Mouse (Mus musculus) stomach, postnatal 0 days (tissue): Measurements from ENCODE around the gene Ednrb. TPM values are rescaled to one million over a fixed set of nuclear protein-coding genes. Genes with fewer than 3 reads are reported as not detected.

Source experiments
- ATAC-seq: fragments of 200-750 bp; cut with Nextera tagmentation; 2 replicates; pipeline ENCODE4 v1.8.0; 2017; ENCODE audit not compliant: low FRiP score, low TSS enrichment
- DNase-seq: peaks from one replicate; pipeline ENCODE4 v3.0.0-alpha.2; 2016; ENCODE audit warnings: low spot score
- H3K27ac ChIP-seq: fragments of 300-500 bp; sonication (generic); replicated peaks from 2 replicates; pipeline ENCODE4 v1.5.1; 2014; ENCODE audit warnings: mild to moderate bottlenecking, control low read depth
- H3K27me3 ChIP-seq: fragments of 300-500 bp; sonication (generic); 2 replicates; pipeline ENCODE4 v1.6.1; 2014; ENCODE audit warnings: low read length; ENCODE audit not compliant: control insufficient read depth, insufficient read depth
- H3K36me3 ChIP-seq: fragments of 300-500 bp; sonication (generic); 2 replicates; pipeline ENCODE4 v1.6.1; 2014; ENCODE audit warnings: low read length, mixed read lengths; ENCODE audit not compliant: control insufficient read depth, insufficient read depth
- H3K4me1 ChIP-seq: fragments of 300-500 bp; sonication (generic); replicated peaks from 2 replicates; pipeline ENCODE4 v1.6.1; 2014; ENCODE audit warnings: antibody characterized with exemption; ENCODE audit not compliant: control insufficient read depth, insufficient read depth
- H3K4me2 ChIP-seq: fragments of 300-500 bp; sonication (generic); replicated peaks from 2 replicates; pipeline ENCODE4 v1.6.1; 2014; ENCODE audit warnings: low read depth, mild to moderate bottlenecking, control low read depth, moderate library complexity
- H3K4me3 ChIP-seq: fragments of 300-500 bp; sonication (generic); 2 replicates; pipeline ENCODE4 v1.5.1; 2014; ENCODE audit warnings: low read depth, low read length, control low read depth
- H3K9ac ChIP-seq: fragments of 300-500 bp; sonication (generic); 2 replicates; pipeline ENCODE4 v1.6.1; 2014; ENCODE audit warnings: mild to moderate bottlenecking, low read length, control low read depth, mixed read lengths
- H3K9me3 ChIP-seq: fragments of 300-500 bp; sonication (generic); 2 replicates; pipeline ENCODE4 v1.6.1; 2016; ENCODE audit warnings: low read length; ENCODE audit not compliant: control insufficient read depth
- CTCF ChIP-seq: IDR thresholded peaks from 2 replicates; pipeline ENCODE4 v1.5.1; 2016; ENCODE audit warnings: antibody characterized with exemption, low read depth, mild to moderate bottlenecking, moderate library complexity
- EP300 ChIP-seq: optimal IDR thresholded peaks from 2 replicates; pipeline ENCODE3; 2016; ENCODE audit warnings: antibody characterized with exemption
- WGBS: fragments of 180-500 bp; shearing (Covaris S2); extraction: QIAGEN DNeasy Blood & Tissue Kit; methylation state at CpG from one replicate; pipeline ENCODE4 v1.1.7; 2014; 5-methylcytosine and 5-hydroxymethylcytosine counted together
- polyA plus RNA-seq: library from polyadenylated mRNA; unstranded; fragments of >200 nt; fragmentation: Nextera tagmentation; extraction: Ambion mirVana; gene quantifications from 2 replicates; pipeline ENCODE4 v1.2.1, GENCODE M21; 2015

The Ednrb gene
- 43.8 and 53.7 TPM in 2 replicates for polyA plus RNA-seq

DNA sequence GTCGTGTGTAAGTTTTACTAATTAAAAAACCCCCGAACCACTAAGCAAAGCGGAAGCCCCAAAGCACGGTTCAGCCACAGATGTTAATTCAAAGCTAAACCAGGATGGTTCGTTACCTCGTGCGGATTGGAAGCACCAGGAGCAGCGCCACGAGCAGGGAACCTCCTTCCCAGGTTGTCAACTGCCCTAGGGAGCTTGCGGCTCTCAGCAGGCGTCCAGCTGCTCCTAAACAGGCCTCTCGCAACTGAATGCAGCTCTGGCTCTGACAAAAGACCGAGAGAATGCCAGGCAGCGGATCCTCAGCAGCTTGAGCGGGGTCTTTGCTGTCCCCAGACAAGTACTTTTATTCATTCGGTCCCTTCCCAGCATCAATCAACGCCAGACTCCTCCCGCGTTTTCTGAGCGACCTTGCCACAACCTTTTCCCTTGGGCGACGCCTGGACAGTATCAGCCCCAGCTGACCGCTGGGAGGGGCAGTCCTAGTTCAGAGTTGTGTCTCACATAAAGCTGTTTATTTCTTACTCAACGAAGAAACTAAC lies at the start of gene Ednrb:
Ednrb (minus strand) TSS at position 392 of the 539 bp plus-strand sequence.
- peak; percentile 39 for DNase-seq
- no peaks in the 10 kb centered on the region for H3K9me3 ChIP-seq
- H3K36me3 ChIP-seq: no peaks in the 10 kb centered on the region
- TF ChIP-seq CTCF (peak; percentile 39; the same call in 1 of the 2 replicates), EP300 (no peak)
- no peaks in the 10 kb centered on the region; the same call in 1 of the 2 replicates for H3K4me1 ChIP-seq
- peak within 1 kb of the TSS; percentile 83 for H3K27ac ChIP-seq
- 3% methylated on average over 24 of the region's 24 CpGs for whole genome bisulfite sequencing
- peak; percentile 59; the same call in 1 of the 2 replicates for ATAC-seq
- peak within 1 kb of the TSS; percentile 65 for H3K9ac ChIP-seq
- peak within 1 kb of the TSS; percentile 51 for H3K4me3 ChIP-seq
- peak within 1 kb of the TSS; percentile 71 for H3K4me2 ChIP-seq
- H3K27me3 ChIP-seq: no peaks in the 10 kb centered on the region

DNA sequence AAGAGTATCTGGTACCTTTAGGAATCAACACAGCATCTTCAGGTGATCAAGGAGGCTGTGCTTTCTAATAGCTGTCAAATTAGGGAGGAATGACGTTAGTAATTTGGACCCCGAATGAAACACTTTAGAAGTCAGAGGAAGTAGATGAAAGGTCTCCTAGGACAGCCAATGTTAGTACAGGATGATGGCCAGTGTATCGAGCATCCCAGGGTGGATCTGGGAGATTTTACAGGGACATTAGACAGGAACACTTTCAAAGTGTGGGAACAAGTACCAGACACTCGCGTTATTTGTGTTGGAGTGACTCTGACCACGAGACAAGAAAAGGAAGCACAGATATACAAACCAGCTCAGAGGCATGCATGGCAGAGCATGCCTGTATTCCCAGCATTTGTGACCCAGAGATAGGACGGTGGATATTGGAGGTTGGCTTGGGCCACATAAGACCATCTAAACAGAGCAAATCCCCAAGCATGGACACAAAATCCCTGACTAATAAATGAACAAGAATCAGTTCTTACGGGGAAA lies 48.3 kb upstream of the Ednrb start:
- 72% methylated on average over 8 of the region's 8 CpGs for WGBS
- Histone ChIP-seq H3K9me3 (no peaks in the 10 kb centered on the region), H3K27me3 (no peaks in the 10 kb centered on the region), H3K4me2 (no peak overlapping the region), H3K36me3 (no peaks in the 10 kb centered on the region), H3K4me1 (no peaks in the 10 kb centered on the region), H3K27ac (no peak overlapping the region), H3K4me3 (no peak overlapping the region), H3K9ac (no peak overlapping the region)
- ATAC-seq (no peak), DNase-seq (no peak)
- TF ChIP-seq EP300 (no peak), CTCF (no peak)

DNA sequence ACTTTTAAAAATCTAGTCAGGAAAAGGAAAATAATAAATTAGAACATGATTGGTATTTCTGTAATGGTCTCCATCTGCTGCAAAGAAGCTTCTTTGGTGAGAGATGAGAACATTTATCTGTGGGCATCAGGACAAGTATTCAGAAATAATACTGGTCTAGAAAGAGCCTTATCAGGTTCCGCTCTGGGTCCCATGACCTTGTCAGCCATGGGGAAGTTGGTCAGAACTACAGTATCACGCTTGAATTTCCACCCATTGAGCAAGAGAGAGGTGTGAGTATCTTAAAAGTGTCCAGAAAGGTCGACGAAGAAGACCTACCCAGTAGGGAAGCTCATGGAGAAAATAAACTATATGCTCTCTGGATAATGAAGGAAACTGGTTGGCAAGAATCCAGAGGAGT lies 46.6 kb upstream of the Ednrb start:
- DNase-seq (no peak), ATAC-seq (no peak)
- Histone ChIP-seq H3K9ac (no peak overlapping the region), H3K9me3 (no peaks in the 10 kb centered on the region), H3K4me1 (no peaks in the 10 kb centered on the region), H3K27ac (no peak overlapping the region), H3K36me3 (no peaks in the 10 kb centered on the region), H3K4me3 (no peak overlapping the region), H3K27me3 (no peaks in the 10 kb centered on the region), H3K4me2 (no peak overlapping the region)
- no peak for TF ChIP-seq CTCF
- TF ChIP-seq EP300: no peak
- WGBS: 82% methylated on average over 4 of the region's 4 CpGs

GRCm38 (mm10) chr14:103884892-103885575 lies 40.8 kb upstream of the Ednrb start:
- TF ChIP-seq CTCF (no peak), EP300 (no peak)
- 63% methylated on average over 7 of the region's 7 CpGs for WGBS
- Histone ChIP-seq H3K27me3 (no peaks in the 10 kb centered on the region), H3K27ac (no peak overlapping the region), H3K9ac (no peak overlapping the region), H3K4me1 (no peaks in the 10 kb centered on the region), H3K4me2 (no peak overlapping the region), H3K36me3 (no peaks in the 10 kb centered on the region), H3K9me3 (no peaks in the 10 kb centered on the region), H3K4me3 (no peak overlapping the region)
- no peak for ATAC-seq
- no peak for DNase-seq

GRCm38 (mm10) chr14:103882943-103883342 lies 38.7 kb upstream of the Ednrb start:
- Histone ChIP-seq H3K9ac (no peak overlapping the region), H3K4me1 (no peaks in the 10 kb centered on the region), H3K36me3 (no peaks in the 10 kb centered on the region), H3K9me3 (no peaks in the 10 kb centered on the region), H3K4me3 (no peak overlapping the region), H3K27ac (no peak overlapping the region), H3K4me2 (no peak overlapping the region), H3K27me3 (no peaks in the 10 kb centered on the region)
- WGBS: 60% methylated on average over 3 of the region's 3 CpGs
- TF ChIP-seq EP300 (no peak), CTCF (no peak)
- ATAC-seq: no peak
- DNase-seq: no peak

DNA sequence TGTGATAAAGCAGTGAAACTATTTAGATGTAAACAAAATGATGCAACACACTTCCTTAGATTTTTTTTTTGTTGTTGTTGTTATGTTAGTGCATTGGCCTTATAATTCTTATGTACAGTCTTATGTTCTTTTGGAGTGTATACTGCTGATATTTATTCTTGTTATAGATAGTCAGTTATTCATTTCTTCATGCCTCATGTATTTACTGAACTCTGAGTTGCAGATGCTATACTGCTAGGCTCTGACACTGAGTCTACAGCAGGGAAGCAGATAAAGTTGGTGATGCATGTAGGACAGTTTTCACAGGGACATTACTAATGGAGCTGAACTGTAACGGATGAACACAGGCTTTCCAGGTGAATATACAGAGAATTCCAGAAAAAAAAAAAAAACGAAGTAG lies 32.9 kb upstream of the Ednrb start:
- Histone ChIP-seq H3K27ac (no peak overlapping the region), H3K4me1 (no peaks in the 10 kb centered on the region), H3K36me3 (no peaks in the 10 kb centered on the region), H3K4me3 (no peak overlapping the region), H3K27me3 (no peaks in the 10 kb centered on the region), H3K9ac (no peak overlapping the region), H3K9me3 (no peaks in the 10 kb centered on the region), H3K4me2 (no peak overlapping the region)
- DNase-seq (no peak), ATAC-seq (no peak)
- 89% methylated on average over 2 of the region's 2 CpGs for WGBS
- no peak for TF ChIP-seq EP300
- no peak for TF ChIP-seq CTCF
